Mouse (Mus musculus): ENCODE results near the gene Cd1d1. TPM values are rescaled to one million over a fixed set of nuclear protein-coding genes. Genes with fewer than 3 reads are reported as not detected.
A peak's percentile ranks its signal among the peaks of the same experiment; 100 is the strongest.
"Not testable (repeated sequence)": the region's sequence is repeated elsewhere in the genome, so short reads cannot be mapped to it uniquely, and the experiment has no call there.

Gene Cd1d1
- 53.2 and 56.8 TPM in 2 replicates for polyA plus RNA-seq (2016; fragmentation: Nextera tagmentation; extraction: Ambion mirVana)

DNA sequence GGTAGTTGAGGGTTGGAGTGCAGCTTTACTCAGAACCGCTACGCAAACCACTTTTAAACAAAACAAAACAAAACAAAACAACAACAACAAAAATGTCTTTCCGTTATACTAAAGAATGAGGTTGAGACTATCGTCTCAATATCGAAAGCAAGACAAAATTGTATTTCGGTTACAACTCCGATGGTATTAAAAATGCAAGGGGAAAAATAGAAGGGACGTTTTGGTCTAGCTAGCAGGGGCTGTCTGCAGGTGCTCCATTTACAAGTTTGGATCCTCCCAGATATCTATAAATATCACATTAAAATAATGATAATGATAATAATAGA, at the start of gene Cd1d1:
TSS of gene Cd1d1 (minus strand) at position 27 of the 326 bp plus-strand sequence.
- 0 out of 2 replicates have a peak, but pooled peaks cover 5% of the 10 kb centered on the region for H3K4me1 ChIP-seq
- H3K9ac ChIP-seq (replicated peaks), result peak within 1 kb of the TSS; percentile 65
- 31% methylated on average over 8 of the region's 8 CpGs for WGBS
- H3K27ac ChIP-seq (replicated peaks), result peak within 1 kb of the TSS; percentile 83
- H3K4me2 ChIP-seq (replicated peaks), result peak within 1 kb of the TSS; percentile 67
- no peaks in the 10 kb centered on the region for H3K36me3 ChIP-seq
- H3K4me3 ChIP-seq, result peak within 1 kb of the TSS; percentile 60
- no peaks in the 10 kb centered on the region for H3K9me3 ChIP-seq
- no peak for ATAC-seq (ENCODE audit: low FRiP score, low read depth)
- no peaks in the 10 kb centered on the region for H3K27me3 ChIP-seq

DNA sequence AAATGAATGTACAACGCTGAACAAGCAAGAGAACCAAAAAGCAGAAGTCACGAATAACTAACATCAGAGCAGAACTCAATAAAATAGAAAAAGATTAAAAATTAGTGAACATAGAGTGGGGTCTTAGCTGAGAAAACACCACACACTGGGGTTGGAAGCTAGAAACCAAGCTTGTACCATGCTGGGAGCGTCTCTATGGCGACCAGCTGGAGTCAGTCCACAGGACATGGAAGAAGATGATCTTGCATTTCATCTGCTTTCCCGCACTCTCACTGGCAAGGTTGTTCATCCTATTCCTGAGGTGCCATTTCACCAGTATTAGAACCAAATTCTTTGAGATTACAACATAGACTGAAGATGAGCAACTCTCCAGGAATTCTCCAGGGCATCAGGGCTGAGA, 48.6 kb upstream of the Cd1d1 start:
- Histone ChIP-seq H3K36me3 (no peaks in the 10 kb centered on the region), H3K27me3 (no peaks in the 10 kb centered on the region), H3K9ac (replicated peaks) (no peak overlapping the region), H3K4me3 (no peak overlapping the region), H3K4me2 (replicated peaks) (no peak overlapping the region), H3K4me1 (no peaks in the 10 kb centered on the region), H3K27ac (replicated peaks) (no peak overlapping the region), H3K9me3 (no peaks in the 10 kb centered on the region)
- WGBS, result 83% methylated on average over 5 of the region's 5 CpGs
- ATAC-seq (ENCODE audit: low FRiP score, low read depth), result no peak

DNA sequence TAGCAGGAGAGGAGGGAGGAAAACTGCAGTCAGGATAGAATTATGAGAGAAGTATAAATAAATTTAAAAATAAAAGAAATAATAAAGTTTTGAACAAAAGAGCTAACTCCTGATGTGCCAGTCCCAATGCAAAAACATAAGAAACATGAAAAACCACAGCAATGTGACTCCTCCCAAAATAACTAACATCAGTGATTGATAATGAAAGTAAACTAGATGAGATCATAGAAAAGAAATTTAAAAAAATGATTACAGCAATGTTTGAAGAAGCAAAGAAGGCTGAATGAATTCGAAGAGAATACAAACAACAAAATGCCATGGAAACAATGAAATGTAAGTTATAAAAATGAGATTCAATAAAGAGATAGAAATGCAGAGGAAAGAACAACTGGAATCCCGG, 42.5 kb upstream of the Cd1d1 start:
- H3K4me3 ChIP-seq, result no peak overlapping the region
- no peaks in the 10 kb centered on the region for H3K9me3 ChIP-seq
- H3K4me2 ChIP-seq (replicated peaks), result no peak overlapping the region
- no peak overlapping the region for H3K27ac ChIP-seq (replicated peaks)
- H3K36me3 ChIP-seq, result no peaks in the 10 kb centered on the region
- no peaks in the 10 kb centered on the region for H3K27me3 ChIP-seq
- whole genome bisulfite sequencing, result 73% methylated on average over 2 of the region's 2 CpGs
- no peak overlapping the region for H3K9ac ChIP-seq (replicated peaks)
- no peak for ATAC-seq (ENCODE audit: low FRiP score, low read depth)
- no peaks in the 10 kb centered on the region for H3K4me1 ChIP-seq

DNA sequence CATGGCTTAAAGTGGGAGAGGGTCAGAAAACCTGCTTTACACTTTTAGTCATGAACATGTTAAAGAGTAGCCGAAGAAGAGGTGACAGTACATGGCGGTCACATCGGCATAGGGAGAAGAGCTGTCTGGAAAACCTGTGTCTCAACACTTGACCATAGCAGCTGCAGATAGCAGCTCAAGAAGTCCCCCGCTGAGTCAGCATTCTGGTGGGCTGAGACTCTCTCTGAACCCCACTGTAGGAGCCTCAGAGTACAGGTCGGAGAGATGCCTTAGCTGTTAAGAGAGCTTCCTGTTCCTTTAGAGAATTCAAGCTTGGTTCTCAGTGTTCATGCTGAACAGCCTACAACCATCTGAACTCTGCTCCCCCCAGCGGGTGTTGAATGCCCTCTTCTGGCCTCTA, 39.3 kb upstream of the Cd1d1 start:
- ATAC-seq (ENCODE audit: low FRiP score, low read depth), result no peak
- Histone ChIP-seq H3K9ac (replicated peaks) (no peak overlapping the region), H3K27ac (replicated peaks) (no peak overlapping the region), H3K27me3 (no peaks in the 10 kb centered on the region), H3K4me1 (no peaks in the 10 kb centered on the region), H3K4me3 (no peak overlapping the region), H3K9me3 (no peaks in the 10 kb centered on the region), H3K36me3 (no peaks in the 10 kb centered on the region), H3K4me2 (replicated peaks) (no peak overlapping the region)
- WGBS, result 93% methylated on average over 6 of the region's 6 CpGs

DNA sequence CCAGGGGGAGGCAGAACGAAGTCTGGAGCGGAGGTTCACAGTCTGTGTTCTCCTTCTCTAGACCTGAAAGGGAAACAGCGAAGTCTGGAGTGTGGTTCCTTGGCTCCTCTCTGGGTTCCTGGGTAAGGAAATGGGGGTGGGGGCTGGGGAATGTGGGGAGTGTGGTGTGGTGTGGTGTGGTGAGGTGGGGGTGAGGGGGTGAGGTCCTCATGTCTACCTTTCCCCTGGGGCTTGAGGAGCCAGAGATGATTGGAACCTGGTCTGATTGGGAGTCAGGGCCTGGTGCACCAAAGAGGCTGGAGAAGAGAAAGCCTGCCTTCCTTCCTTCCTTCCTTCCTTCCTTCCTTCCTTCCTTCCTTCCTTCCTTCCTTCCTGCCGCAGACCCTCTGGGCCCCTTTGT, 34.8 kb upstream of the Cd1d1 start:
- Histone ChIP-seq H3K4me1 (no peaks in the 10 kb centered on the region), H3K9ac (replicated peaks) (no peak overlapping the region), H3K36me3 (no peaks in the 10 kb centered on the region), H3K27me3 (no peaks in the 10 kb centered on the region), H3K4me2 (replicated peaks) (no peak overlapping the region), H3K27ac (replicated peaks) (no peak overlapping the region), H3K9me3 (no peaks in the 10 kb centered on the region), H3K4me3 (no peak overlapping the region)
- 86% methylated on average over 4 of the region's 4 CpGs for WGBS
- ATAC-seq (ENCODE audit: low FRiP score, low read depth), result no peak

DNA sequence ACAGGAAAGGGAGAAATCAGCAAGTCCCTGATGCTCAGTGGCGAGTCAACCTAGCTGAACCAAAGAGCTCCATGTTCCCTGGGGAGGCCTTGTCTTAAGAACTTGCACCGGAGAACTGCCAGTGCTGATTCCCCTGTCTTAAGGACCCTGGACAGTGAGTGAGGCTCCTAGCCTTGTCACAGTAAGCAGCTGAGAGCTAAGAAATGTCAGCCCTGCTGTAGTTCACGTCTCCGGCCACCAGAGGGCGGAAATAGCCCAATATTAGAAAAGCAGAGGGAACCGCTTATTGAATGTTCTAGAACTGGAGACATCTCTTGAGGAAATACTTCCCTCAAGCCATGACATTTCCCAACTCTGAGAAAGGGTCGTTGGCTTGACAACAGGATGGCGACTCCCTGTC, 34.1 kb upstream of the Cd1d1 start:
- Histone ChIP-seq H3K27ac (replicated peaks) (no peak overlapping the region), H3K36me3 (no peaks in the 10 kb centered on the region), H3K27me3 (no peaks in the 10 kb centered on the region), H3K9me3 (no peaks in the 10 kb centered on the region), H3K4me1 (no peaks in the 10 kb centered on the region), H3K9ac (replicated peaks) (no peak overlapping the region), H3K4me2 (replicated peaks) (no peak overlapping the region), H3K4me3 (no peak overlapping the region)
- no peak for ATAC-seq (ENCODE audit: low FRiP score, low read depth)
- 23% methylated on average over 8 of the region's 8 CpGs for WGBS

DNA sequence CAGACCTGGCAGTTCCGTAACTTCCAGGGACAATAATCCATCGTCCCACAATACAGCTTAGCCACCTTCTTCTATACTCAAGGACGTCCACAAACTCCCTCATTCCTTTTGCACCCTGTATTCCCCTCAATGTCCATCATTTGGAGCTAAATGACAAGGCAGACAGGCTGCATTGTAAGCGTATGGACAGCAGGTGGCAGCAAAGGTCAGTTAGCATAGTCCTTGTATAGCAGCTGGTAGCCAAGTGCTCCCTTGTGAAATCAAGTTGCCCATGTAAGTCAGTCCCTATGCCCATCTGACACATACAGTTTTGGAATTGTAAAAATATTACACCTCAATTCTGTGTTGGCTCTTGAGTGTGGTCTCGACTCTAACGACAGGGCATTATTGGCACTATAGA, 31.6 kb upstream of the Cd1d1 start:
- H3K27ac ChIP-seq (replicated peaks), result no peak overlapping the region
- no peak overlapping the region for H3K9ac ChIP-seq (replicated peaks)
- H3K36me3 ChIP-seq, result no peaks in the 10 kb centered on the region
- H3K4me2 ChIP-seq (replicated peaks), result no peak overlapping the region
- no peaks in the 10 kb centered on the region for H3K4me1 ChIP-seq
- no peak overlapping the region for H3K4me3 ChIP-seq
- no peaks in the 10 kb centered on the region for H3K27me3 ChIP-seq
- H3K9me3 ChIP-seq, result no peaks in the 10 kb centered on the region
- ATAC-seq (ENCODE audit: low FRiP score, low read depth), result no peak
- 22% methylated on average over 6 of the region's 6 CpGs for WGBS

DNA sequence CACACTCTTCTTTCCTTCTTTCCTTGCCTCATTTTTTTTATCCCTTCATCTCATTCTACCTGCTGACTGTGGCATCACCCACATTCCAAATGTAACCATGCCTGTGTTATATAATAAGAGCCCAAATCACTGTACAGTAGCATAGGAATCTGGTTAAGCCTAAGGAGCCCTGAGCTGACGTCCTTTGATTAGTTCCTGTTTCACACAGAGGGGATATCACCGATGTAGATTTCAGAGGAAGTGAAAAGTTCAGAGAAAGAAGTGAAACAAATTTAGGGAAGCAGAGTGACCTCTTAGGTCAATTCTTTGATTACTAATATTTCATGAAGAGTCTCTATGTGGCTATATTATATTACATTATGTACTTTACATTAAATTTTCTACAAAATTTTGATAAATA, 18.5 kb upstream of the Cd1d1 start:
- no peaks in the 10 kb centered on the region for H3K27me3 ChIP-seq
- no peak overlapping the region for H3K4me2 ChIP-seq (replicated peaks)
- ATAC-seq (ENCODE audit: low FRiP score, low read depth), result no peak
- no peak overlapping the region for H3K27ac ChIP-seq (replicated peaks)
- 84% methylated on average over 2 of the region's 2 CpGs for whole genome bisulfite sequencing
- H3K4me3 ChIP-seq, result no peak overlapping the region
- H3K4me1 ChIP-seq, result no peaks in the 10 kb centered on the region
- H3K36me3 ChIP-seq, result no peaks in the 10 kb centered on the region
- H3K9me3 ChIP-seq, result no peaks in the 10 kb centered on the region
- H3K9ac ChIP-seq (replicated peaks), result no peak overlapping the region

DNA sequence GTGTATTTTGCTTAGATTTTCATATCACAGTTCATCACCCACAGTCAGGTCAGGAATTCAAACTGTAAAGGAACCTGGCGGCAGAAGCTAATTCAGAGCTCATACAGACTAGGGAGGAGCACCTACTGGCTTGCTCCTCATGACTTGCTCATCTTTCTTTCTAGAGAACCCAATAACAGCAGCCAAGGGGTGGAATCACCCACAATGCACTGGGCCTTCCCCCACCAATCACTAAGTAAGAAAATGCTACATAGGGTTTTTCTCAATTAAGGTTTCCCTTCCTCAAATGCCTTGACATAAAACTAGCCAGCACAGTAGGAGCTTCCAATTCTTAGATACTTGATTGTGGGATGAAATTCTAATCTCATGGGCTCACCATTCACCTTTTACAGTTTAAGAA, 17.8 kb upstream of the Cd1d1 start:
- Histone ChIP-seq H3K27ac (replicated peaks) (no peak overlapping the region), H3K4me2 (replicated peaks) (no peak overlapping the region), H3K9ac (replicated peaks) (no peak overlapping the region), H3K36me3 (no peaks in the 10 kb centered on the region), H3K4me1 (no peaks in the 10 kb centered on the region), H3K4me3 (no peak overlapping the region), H3K27me3 (no peaks in the 10 kb centered on the region), H3K9me3 (no peaks in the 10 kb centered on the region)
- 74% methylated on average over 1 of the region's 1 CpGs for WGBS
- ATAC-seq (ENCODE audit: low FRiP score, low read depth), result no peak

DNA sequence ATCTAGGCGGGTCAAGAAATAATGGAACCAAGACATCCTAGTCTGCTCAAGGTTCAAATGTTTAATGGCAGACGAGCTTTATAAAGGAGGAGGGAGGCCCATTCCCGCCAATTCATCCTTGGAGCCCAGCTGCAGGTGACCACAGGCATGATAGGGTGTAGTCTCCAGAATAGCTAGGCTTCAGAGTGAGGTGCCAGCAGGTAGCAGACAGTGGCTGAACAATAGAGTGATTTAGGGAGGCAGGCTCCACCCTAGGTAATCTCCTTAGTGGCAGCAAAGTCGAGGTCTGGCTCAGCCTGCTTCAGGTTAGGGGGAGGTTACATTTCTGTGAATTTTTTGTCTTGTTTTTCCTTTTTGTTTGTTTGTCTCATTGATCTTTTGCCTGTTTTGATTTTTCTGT, 16.7 kb upstream of the Cd1d1 start:
- Histone ChIP-seq H3K27ac (replicated peaks) (no peak overlapping the region), H3K36me3 (no peaks in the 10 kb centered on the region), H3K9me3 (no peaks in the 10 kb centered on the region), H3K27me3 (no peaks in the 10 kb centered on the region), H3K4me2 (replicated peaks) (no peak overlapping the region), H3K4me1 (no peaks in the 10 kb centered on the region), H3K4me3 (no peak overlapping the region), H3K9ac (replicated peaks) (no peak overlapping the region)
- ATAC-seq (ENCODE audit: low FRiP score, low read depth), result no peak
- 32% methylated on average over 4 of the region's 4 CpGs for WGBS

DNA sequence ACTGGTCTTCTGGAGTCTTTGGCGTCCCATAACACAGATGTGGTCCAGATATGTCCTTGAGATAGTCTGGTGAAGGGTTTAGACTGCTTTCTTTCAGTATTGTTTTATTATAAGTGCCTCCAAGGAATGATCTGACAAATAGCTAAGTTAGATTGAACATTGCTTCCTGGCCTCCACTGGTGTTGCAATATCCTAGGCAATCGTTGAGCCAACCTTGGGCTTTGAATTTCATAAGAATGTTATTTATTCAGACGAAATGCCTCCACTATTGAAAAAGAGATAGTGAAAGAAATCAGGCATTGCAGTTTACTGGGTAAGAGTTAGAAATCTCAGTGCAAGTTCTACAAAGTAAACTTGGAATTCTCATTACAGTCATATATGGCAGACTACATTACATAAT, 13.2 kb upstream of the Cd1d1 start:
- not testable (repeated sequence) for ATAC-seq (ENCODE audit: low FRiP score, low read depth); H3K36me3 ChIP-seq; H3K9ac ChIP-seq (replicated peaks); H3K27ac ChIP-seq (replicated peaks); H3K9me3 ChIP-seq; H3K4me1 ChIP-seq; H3K4me3 ChIP-seq; H3K27me3 ChIP-seq; H3K4me2 ChIP-seq (replicated peaks)
- WGBS, result 82% methylated on average over 3 of the region's 3 CpGs

DNA sequence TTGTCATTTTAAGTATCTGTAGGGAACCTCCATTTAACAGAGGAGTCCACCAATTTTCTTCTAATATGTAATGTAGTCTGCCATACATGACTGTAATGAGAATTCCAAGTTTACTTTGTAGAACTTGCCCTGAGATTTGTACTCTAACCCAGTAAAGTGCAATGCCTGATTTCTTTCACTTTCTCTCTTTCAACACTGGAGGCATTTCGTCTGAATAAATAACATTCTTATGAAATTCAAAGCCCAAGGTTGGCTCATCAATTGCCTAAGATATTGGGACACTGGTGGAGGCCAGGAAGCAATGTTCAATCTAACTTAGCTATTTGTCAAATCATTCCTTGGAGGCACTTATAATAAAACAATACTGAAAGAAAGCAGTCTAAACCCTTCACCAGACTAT, 9.0 kb upstream of the Cd1d1 start:
- H3K4me2 ChIP-seq (replicated peaks); ATAC-seq (ENCODE audit: low FRiP score, low read depth); H3K4me1 ChIP-seq; H3K36me3 ChIP-seq; H3K4me3 ChIP-seq; H3K27me3 ChIP-seq; H3K27ac ChIP-seq (replicated peaks); H3K9ac ChIP-seq (replicated peaks); H3K9me3 ChIP-seq: not testable (repeated sequence)
- WGBS, result 79% methylated on average over 1 of the region's 1 CpGs

DNA sequence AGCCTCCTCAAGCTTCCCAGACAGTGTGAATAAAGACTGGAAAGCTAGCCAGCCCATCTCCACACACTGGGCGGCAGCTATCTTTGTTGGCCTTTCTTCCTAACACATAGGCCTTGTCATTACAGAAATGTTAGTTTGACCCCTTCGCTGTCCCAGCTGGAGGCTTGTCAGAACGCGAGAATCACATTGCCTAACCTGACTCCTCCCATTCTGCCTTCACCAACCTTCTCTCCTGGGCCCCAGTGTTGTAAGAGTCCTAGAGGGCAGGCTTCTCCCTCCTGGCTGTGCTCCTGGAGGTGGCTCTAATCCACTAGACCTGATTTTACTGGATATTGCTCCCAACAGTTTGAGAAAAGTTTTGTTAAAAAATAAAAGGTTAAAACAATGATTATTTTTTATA, 1.4 kb upstream of the Cd1d1 start:
- no peak overlapping the region for H3K27ac ChIP-seq (replicated peaks)
- no peaks in the 10 kb centered on the region for H3K36me3 ChIP-seq
- no peak overlapping the region for H3K9ac ChIP-seq (replicated peaks)
- H3K27me3 ChIP-seq, result no peaks in the 10 kb centered on the region
- 24% methylated on average over 4 of the region's 4 CpGs for WGBS
- ATAC-seq (ENCODE audit: low FRiP score, low read depth), result no peak
- H3K9me3 ChIP-seq, result no peaks in the 10 kb centered on the region
- H3K4me3 ChIP-seq, result no peak overlapping the region
- H3K4me1 ChIP-seq, result 0 out of 2 replicates have a peak, but pooled peaks cover 5% of the 10 kb centered on the region
- no peak overlapping the region for H3K4me2 ChIP-seq (replicated peaks)
